Mouse (Mus musculus) layer of hippocampus, adult 2 months (tissue): ENCODE results near the gene Stard5. TPM values are rescaled to one million over a fixed set of nuclear protein-coding genes. Genes with fewer than 3 reads are reported as not detected.

Experiments
- DNase-seq, 2 experiments: peaks; one replicate each; pipeline ENCODE4 v3.0.0; 2022; ENCODE audit warnings: low spot score in 2 of 2
- H3K27ac ChIP-seq: fragments of 200-600 bp; 2 replicates; pipeline ENCODE4 v1.8.1; 2022
- H3K4me3 ChIP-seq: fragments of 200-600 bp; 2 replicates; pipeline ENCODE4 v1.8.1; 2022; ENCODE audit warnings: mild to moderate bottlenecking
- CTCF ChIP-seq: fragments of 200-600 bp; conservative IDR thresholded peaks from 2 replicates; pipeline ENCODE4 v1.8.1; 2022; ENCODE audit warnings: antibody characterized with exemption, mild to moderate bottlenecking, moderate library complexity
- total RNA-seq, 2 experiments: library from RNA; stranded (reverse); gene quantifications; 2 replicates each; pipeline ENCODE4 v1.2.3; 2021

Stard5 gene
- total RNA-seq, 2 experiments from 2014 or later: 18.3 to 18.5 TPM

DNA sequence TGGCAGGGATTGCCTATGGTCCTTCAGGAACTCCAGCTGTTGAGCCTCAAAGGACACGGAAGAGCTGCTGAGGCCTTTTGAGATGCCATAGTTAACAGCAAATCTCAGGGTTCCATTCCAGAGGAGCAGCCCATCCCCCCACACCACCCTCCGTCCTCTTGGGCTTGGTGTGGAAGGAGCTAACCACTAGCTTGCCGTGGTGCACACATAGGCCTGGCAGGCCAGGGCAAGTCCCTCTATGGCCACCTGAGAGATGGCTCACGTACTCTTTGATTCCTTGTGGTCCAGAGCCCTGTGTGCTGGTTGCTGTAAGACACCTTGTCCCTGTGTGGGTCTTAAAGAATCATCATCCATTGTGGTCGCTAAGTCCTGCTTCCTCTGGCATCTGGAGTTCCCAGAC is 8.8 kb downstream of the Stard5 start:
- H3K27ac ChIP-seq: no peak overlapping the region
- H3K4me3 ChIP-seq: no peak overlapping the region
- no peak for DNase-seq
- no peak for TF ChIP-seq CTCF

DNA sequence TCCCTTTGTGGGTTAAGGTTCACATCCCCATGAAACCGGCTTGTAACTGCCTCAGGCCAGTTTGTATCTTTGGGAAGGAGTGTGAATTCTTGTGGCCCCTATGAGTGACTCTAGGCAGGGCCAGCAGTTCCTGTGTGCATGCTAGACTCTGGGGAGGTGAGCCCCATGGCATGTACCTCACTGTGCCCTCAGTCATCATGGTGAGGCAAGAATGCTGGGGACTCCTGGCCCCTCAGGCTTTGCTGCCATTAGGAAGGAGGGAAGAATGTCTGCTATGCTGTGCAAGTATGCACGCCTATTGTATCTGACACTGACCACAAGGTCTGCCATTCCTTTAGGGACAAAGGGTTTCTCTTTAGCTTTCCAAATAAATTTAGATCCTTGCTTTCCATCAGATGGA is 9.4 kb downstream of the Stard5 start:
- no peak overlapping the region for H3K27ac ChIP-seq
- H3K4me3 ChIP-seq: no peak overlapping the region
- DNase-seq: no peak
- no peak for TF ChIP-seq CTCF

DNA sequence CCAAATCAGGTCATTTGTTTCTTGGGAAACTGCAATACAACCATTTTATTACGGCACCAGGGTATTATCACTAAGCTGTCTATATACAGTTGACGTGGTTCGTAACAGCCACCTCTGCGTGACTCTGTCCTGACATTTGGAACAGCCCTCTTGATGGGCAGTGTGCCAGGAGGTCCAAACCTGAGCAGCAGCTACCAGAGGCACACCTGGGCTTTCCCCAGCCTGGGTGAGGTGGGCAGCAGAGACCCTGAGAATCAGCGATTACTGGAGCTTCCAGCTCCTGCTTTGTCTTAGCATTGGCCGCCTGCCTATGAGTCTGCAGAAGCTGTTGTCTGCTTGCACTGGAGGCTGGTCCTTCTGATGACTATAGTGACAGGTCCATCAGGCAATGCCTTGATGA is 11.8 kb downstream of the Stard5 start:
- Histone ChIP-seq H3K4me3 (no peak overlapping the region), H3K27ac (no peak overlapping the region)
- TF ChIP-seq CTCF: no peak
- DNase-seq: no peak

DNA sequence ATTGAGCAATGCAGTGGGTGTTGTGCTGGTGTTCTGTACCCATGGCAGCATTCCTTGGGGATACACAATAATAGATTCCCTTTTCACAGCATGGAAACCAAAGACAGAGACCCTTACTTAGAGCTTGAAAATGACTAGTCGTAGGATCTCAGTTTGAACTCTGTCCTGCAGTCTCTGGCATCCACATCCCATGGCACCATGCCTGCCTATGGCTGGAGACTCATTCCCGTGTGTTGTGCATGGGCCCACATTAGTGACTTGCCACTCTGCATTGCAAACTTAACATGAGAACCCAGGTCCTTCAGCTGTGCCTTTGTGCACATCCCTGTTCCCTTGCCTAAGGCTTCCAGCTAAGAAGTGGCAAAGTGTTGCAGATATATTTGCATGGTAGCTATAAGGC is 13.0 kb downstream of the Stard5 start:
- Histone ChIP-seq H3K4me3 (no peak overlapping the region), H3K27ac (no peak overlapping the region)
- TF ChIP-seq CTCF: no peak
- no peak for DNase-seq

DNA sequence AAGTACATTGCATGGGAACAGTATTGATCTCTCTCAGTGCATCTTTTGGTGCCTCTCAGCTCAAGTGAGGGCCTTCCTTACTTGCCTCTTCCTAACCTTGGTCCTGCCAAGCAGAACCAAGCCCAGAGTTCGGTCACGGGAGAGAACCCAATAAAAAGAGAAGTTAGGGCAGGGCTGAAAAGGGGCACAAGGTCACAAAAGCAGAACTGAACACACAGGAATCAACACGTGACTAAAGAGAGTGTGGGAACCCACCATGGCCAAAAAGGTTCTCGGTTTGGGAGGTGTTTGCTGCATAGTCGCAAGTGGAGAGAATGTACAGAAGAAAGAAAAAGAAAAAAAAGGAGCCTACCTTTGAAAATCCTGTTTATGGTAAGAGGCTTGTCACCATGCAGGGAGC is 13.7 kb downstream of the Stard5 start:
- TF ChIP-seq CTCF: no peak
- no peak overlapping the region for H3K27ac ChIP-seq
- H3K4me3 ChIP-seq: no peak overlapping the region
- no peak for DNase-seq

DNA sequence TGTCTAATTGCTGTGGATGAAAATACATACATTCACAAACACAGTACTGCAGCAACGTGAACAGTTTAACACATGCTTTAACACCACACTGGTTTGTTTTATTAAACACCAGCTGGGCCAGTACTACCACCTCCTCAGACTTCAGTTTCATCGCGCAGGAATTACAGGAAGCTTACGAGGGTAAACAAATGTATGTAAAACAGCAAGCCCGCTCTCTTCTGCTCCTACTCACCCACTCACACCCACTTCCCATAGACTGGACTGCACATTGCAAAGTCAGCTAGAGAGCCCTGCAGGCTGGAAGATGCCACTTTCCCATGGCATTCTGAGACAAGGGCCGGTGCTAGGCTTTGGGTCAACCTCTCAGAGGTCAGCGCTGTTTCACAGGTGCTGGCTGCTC is 17.0 kb downstream of the Stard5 start:
- H3K4me3 ChIP-seq: no peak overlapping the region
- no peak for TF ChIP-seq CTCF
- DNase-seq: no peak
- H3K27ac ChIP-seq: no peak overlapping the region

DNA sequence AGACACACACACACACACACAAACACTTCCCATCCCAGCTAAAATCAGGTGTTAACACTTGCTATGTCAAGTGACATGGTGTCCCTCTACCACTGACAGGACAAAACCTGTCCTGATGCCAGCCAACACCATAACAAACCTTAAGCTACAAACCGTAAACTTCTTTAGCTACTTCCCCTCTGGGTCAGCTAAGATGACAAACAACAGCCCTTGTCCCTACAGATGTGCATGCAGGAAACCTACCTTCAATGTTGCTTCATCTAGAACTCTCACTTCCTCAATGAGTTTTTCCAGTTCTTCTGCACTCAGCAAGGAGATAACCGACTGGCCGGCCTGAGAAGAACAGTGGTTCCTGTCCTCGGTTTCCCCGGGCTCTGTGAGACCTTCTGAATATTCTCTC is 18.9 kb downstream of the Stard5 start:
- DNase-seq: no peak

DNA sequence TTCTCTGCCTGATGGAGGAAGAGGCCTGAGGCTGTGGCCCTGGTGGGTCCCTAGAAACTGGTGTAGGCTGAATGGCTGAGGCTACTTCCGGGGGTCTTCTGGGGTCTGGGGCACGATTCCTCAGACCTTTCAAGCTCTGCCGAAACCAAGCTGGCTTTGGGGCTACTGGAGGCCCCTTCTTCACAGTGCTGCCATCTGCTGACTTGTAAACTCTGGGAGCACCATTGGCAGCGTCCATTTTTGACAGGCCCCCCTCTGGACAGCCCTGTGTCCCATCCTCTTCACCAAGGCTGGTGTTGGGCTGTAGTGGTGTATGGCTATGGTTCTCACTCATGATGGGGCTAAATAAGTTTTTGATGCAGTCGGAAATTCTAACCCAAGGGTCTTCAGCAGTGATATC is 20.7 kb downstream of the Stard5 start:
- Histone ChIP-seq H3K27ac (no peak overlapping the region), H3K4me3 (no peak overlapping the region)
- DNase-seq: no peak
- TF ChIP-seq CTCF: no peak

More for the DNA sequence above, 18.9 kb downstream of the Stard5 start:
- no peak for TF ChIP-seq CTCF
- no peak overlapping the region for H3K27ac ChIP-seq
- no peak overlapping the region for H3K4me3 ChIP-seq

DNA sequence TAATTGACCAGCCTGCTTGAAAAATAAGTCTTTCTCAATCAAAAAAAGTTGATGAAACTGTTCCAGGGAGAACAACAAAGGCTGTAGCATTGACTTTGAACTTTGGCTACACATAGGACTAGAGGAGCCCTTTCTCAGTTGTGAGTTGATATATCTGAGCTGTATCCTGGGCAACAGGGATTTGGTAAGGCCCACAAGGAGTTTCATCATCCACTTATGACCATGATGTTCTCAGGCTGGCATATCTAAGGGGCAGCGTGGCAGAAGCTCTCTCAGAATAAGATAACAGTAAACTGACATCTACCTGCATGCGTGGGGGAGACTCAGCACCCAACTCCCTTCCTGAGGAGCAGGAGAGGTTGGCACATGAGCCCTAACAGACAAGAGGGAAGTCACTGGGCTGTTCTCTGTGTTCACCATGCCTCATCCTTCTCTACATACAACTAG is 21.9 kb downstream of the Stard5 start:
- no peak for TF ChIP-seq CTCF
- Histone ChIP-seq H3K4me3 (no peak overlapping the region), H3K27ac (no peak overlapping the region)
- no peak for DNase-seq

DNA sequence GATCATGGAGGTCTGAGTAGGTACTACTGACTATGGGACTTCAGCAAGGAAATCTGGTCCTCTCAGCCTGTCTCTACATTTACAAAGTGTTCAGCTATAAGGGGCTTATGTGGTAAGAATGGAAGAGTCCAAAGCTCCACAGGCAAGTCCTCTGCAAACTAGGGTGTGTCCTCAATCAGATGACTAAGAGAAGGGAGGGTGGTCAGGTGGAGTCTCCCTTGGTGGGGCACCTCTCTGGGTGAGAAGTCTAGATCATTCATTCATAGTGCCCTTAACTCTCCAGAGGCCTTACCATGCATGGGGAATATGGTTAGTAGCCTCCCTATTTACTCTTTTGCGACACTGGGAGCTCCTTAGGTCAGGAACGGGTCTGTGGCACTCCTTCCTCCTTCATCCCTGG is 22.4 kb downstream of the Stard5 start:
- no peak for TF ChIP-seq CTCF
- Histone ChIP-seq H3K4me3 (no peak overlapping the region), H3K27ac (no peak overlapping the region)
- no peak for DNase-seq

DNA sequence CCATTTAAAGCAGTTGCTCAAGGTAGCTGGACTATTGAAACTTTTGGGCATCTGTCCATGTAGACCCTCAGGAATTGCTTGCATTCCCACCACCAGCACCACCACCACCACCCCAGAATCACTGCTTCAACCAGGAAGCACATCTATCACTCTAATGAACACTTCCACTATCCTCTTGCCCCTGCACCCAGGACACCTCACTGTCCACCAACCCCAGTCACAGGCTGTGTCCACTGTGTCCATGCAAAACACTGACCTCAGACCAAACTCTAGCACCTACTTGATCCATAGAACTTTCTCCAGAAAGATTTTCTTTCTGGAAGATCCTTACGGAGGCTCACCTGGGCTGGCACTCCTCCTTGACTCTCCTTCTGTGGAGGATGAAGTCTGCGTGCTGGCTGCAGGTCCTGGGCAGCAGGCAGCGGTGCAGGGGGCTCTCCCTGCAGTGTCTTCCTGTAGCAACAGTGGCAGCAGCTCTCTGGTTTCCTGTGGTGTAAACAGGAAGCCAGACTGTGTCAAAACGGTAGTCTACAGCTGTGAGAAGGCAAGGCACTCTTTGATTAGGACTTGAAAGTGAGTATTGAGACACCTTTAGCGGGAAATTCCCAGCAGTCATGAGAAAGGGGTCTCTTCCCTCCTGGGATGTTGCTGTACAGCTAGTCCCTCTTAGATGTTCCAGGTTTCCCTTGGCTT is 23.3 kb downstream of the Stard5 start:
- no peak for TF ChIP-seq CTCF
- Histone ChIP-seq H3K4me3 (no peak overlapping the region), H3K27ac (peak overlapping the region; percentile 11; the same call in 1 of the 2 replicates)
- DNase-seq: no peak

DNA sequence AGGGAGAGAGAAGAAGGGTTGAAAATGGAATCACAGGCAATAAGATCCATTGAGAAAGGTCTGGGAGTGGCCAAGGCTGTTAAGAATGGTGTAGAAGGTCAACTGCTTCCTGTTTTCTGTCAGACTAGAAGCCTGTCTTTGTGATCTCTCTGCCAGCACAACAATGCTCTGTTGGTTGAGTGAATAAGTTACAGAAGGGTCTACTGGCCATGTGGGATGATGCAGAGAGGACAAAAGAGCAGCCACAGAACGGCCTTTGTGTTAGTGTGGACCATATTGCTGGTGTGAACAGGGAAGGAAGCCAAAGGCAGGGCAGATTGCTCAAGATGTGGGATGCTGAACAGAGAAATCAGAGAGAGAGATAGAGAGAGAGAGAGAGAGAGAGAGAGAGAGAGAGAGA is 27.0 kb downstream of the Stard5 start:
- no peak for TF ChIP-seq CTCF
- Histone ChIP-seq H3K27ac (peak overlapping the region; percentile 18; the same call in 1 of the 2 replicates), H3K4me3 (no peak overlapping the region)
- DNase-seq: no peak

DNA sequence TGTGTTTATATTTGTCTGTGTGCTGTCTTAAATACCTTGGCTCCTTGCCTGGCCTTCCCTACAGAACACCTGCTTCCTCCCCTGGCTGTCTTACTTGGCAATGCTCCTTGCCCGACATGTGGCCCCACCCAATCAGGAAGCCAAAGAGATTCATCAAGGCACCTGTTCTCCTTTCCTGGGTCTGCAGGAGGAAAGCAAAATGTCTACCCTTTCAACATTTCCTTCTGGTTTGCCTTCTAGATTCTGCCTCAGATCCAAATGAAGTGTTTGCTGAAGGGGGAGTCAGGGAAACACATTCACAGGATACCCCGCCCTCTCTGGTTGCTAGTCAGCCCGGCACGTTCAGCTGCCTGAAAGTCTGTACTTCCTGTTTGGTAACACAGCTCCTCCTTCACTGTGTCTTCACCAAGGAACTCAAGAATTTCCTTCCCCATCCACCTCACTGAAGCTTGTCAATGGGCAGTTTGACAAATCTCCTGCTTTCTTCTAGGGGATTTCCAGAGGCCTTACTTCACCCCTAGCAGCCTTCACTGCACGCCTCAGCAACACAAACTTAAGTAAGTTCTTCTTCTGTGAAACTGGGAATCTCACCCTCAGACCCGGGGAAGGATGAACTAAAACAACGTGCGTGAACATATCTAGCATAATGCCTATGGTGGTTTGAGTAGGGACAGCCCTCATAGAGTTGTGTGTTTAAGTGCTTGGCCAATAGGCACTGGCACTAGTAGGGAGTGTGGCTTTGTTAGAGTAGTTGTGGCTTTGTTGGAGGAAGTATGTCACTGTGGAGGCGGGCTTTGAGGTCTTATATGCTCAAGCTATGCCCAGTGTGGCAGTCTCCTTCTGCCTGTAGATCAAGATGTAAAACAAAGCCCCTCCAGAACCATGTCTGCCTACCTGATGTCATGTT is 27.7 kb downstream of the Stard5 start:
- Histone ChIP-seq H3K27ac (0 out of 2 replicates have a peak overlapping the region, but pooled peaks have one; percentile 6), H3K4me3 (no peak overlapping the region)
- no peak for DNase-seq
- no peak for TF ChIP-seq CTCF
